ENCODE assay signal across 23 mouse cellular contexts in the genomic region with DNA sequence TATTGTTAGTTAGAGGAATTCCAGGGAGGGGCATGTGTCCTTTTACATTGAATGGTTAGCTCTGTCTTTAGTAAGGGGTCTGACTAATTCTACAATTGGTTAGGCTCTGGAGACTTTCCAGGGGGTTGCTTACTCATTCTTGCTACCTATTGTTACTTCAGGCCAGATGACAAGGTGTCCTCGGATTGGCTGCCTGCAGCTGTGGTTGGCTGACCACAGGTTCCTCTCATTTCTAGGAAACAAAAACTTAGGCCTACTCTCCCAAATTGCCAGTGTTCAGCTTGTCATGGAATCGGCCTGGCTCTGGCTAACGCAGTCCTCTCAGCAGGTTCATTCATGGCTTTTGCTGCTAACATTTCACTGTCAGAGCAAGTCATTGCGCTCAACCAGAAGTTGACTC. TPM values are rescaled to one million over a fixed set of nuclear protein-coding genes. Genes with fewer than 3 reads are reported as not detected.
DNase-seq lines count a peak whose midpoint lies in the region; ATAC-seq and TF ChIP-seq lines count a peak whose summit lies in the region.
"Had no signal": no experiment of that assay in that cellular context is flagged by ENCODE, and none has a peak within 500 bp of the region (broad histone marks: within the 10 kb centered on the region; RNA-seq: fewer than 3 reads in every experiment).

No protein-coding gene starts in this region.

- no peak overlapping the region for H3K4me2 ChIP-seq in midbrain, embryonic 11.5 days
- H3K4me2 ChIP-seq: embryonic facial prominence, embryonic 12.5 days; embryonic facial prominence, embryonic 15.5 days; heart, embryonic 11.5 days; hindbrain, embryonic 12.5 days; hindbrain, embryonic 15.5 days; intestine, embryonic 15.5 days had no signal

- intact Hi-C loops in heart, adult 2 months (cut with DNase I), result no loop called here

- H3K79me2 ChIP-seq in heart, adult 2 months (replicated peaks; ENCODE audit: control insufficient read depth, insufficient read depth, low read length), result no peaks in the 10 kb centered on the region

- H3K4me3 ChIP-seq in heart, adult 2 months, result no peak overlapping the region
- H3K4me3 ChIP-seq in midbrain, embryonic 11.5 days (ENCODE audit: low read depth, low read length), result no peak overlapping the region
- H3K4me3 ChIP-seq: embryonic facial prominence, embryonic 12.5 days; embryonic facial prominence, embryonic 15.5 days; hindbrain, embryonic 12.5 days; hindbrain, embryonic 15.5 days; intestine, embryonic 15.5 days had no signal

- H3K27me3 ChIP-seq in heart, adult 2 months (ENCODE audit: control insufficient read depth, insufficient read depth, low read length), result no peaks in the 10 kb centered on the region
- no peaks in the 10 kb centered on the region for H3K27me3 ChIP-seq in midbrain, embryonic 11.5 days (ENCODE audit: control insufficient read depth, insufficient read depth, low read length)
- H3K27me3 ChIP-seq: embryonic facial prominence, embryonic 12.5 days; embryonic facial prominence, embryonic 15.5 days; hindbrain, embryonic 12.5 days; hindbrain, embryonic 15.5 days; intestine, embryonic 15.5 days had no signal

- H3K27ac ChIP-seq in heart, adult 2 months, result no peak overlapping the region
- H3K27ac ChIP-seq in midbrain, embryonic 11.5 days (ENCODE audit: low read depth, low read length), result no peak overlapping the region
- H3K27ac ChIP-seq: embryonic facial prominence, embryonic 12.5 days; embryonic facial prominence, embryonic 15.5 days; hindbrain, embryonic 12.5 days; hindbrain, embryonic 15.5 days; intestine, embryonic 15.5 days had no signal

- WGBS in heart, adult 2 months, result 69% methylated on average over 4 of the region's 4 CpGs
- WGBS in midbrain, embryonic 11.5 days, result 75% methylated on average over 4 of the region's 4 CpGs

- H3K36me3 ChIP-seq in heart, adult 2 months (ENCODE audit: control insufficient read depth, insufficient read depth, low read length), result no peaks in the 10 kb centered on the region
- no peaks in the 10 kb centered on the region for H3K36me3 ChIP-seq in midbrain, embryonic 11.5 days (ENCODE audit: control insufficient read depth, insufficient read depth, low read length)
- H3K36me3 ChIP-seq: embryonic facial prominence, embryonic 12.5 days; embryonic facial prominence, embryonic 15.5 days; hindbrain, embryonic 12.5 days; hindbrain, embryonic 15.5 days; intestine, embryonic 15.5 days had no signal

- no peak for TF ChIP-seq CTCF in heart, adult 2 months (IDR thresholded peaks at IDR 0.05)

- peak; percentile 12 for DNase-seq in MEL-GATA-1-ER (ENCODE audit: extremely low read depth, low read depth)
- peak; percentile 27 for DNase-seq in R1 (ENCODE audit: low read depth, low spot score)
- DNase-seq in B cell, adult 2 months, result no peak
- DNase-seq in heart, adult 2 months, result no peak
- no peak for DNase-seq in midbrain, embryonic 11.5 days (ENCODE audit: low spot score, missing footprints)
- DNase-seq: adrenal gland, postnatal 10 days; adrenal gland, postnatal 36 days; cerebellum, adult 18-20 months; cerebellum, adult 9-10 months; cerebellum, postnatal 14 days; forebrain, postnatal 0 days; gastrocnemius, postnatal 25 days; kidney, adult 11 months had no signal

- no peak for TF ChIP-seq EP300 in heart, adult 2 months (IDR thresholded peaks at IDR 0.05; ENCODE audit: insufficient read depth, low read depth, low read length)

- ATAC-seq in megakaryocyte, adult 5-6 weeks (ENCODE audit: poor library complexity, severe bottlenecking), result 0 out of 2 replicates have a peak, but pooled peaks have one; percentile 24
- no peak for ATAC-seq in midbrain, embryonic 11.5 days (ENCODE audit: low FRiP score)
- ATAC-seq: activated CD4-positive, CD25-positive, alpha-beta regulatory T cell, adult 4 months; CD4-positive, CD25-positive, alpha-beta regulatory T cell, adult 4 months; forebrain, embryonic 14.5 days; forebrain, postnatal 0 days; intestine, embryonic 15.5 days had no signal

- H3K9ac ChIP-seq in heart, adult 2 months (ENCODE audit: low read depth, low read length), result no peak overlapping the region
- H3K9ac ChIP-seq in midbrain, embryonic 11.5 days (ENCODE audit: low read length), result no peak overlapping the region
- H3K9ac ChIP-seq: embryonic facial prominence, embryonic 12.5 days; embryonic facial prominence, embryonic 15.5 days; forebrain, postnatal 0 days; hindbrain, embryonic 12.5 days; hindbrain, embryonic 15.5 days; intestine, embryonic 15.5 days had no signal

- TF ChIP-seq POLR2A in heart, adult 2 months (IDR thresholded peaks at IDR 0.05; ENCODE audit: insufficient read depth, low read depth, low read length), result no peak

- no peaks in the 10 kb centered on the region for H3K4me1 ChIP-seq in heart, adult 2 months (ENCODE audit: control insufficient read depth, insufficient read depth, low read length)
- no peaks in the 10 kb centered on the region for H3K4me1 ChIP-seq in midbrain, embryonic 11.5 days (ENCODE audit: control insufficient read depth, insufficient read depth, low read length)
- H3K4me1 ChIP-seq: embryonic facial prominence, embryonic 12.5 days; embryonic facial prominence, embryonic 15.5 days; hindbrain, embryonic 12.5 days; hindbrain, embryonic 15.5 days; intestine, embryonic 15.5 days had no signal

- no peaks in the 10 kb centered on the region for H3K9me3 ChIP-seq in midbrain, embryonic 11.5 days (ENCODE audit: control insufficient read depth, low read length)
- H3K9me3 ChIP-seq: embryonic facial prominence, embryonic 12.5 days; embryonic facial prominence, embryonic 15.5 days; hindbrain, embryonic 12.5 days; hindbrain, embryonic 15.5 days; intestine, embryonic 15.5 days had no signal

RNA-seq across cellular contexts. Expression of a gene that starts 31.8 kb away (rescaled TPM):
- 16.2 and 22.1 TPM in 2 replicates for total RNA-seq in megakaryocyte, adult 5-6 weeks (2015)
- 7.0 and 9.4 TPM in 2 replicates for total RNA-seq in megakaryocyte, adult 5-6 weeks (2017)
- total RNA-seq in heart, adult 2 months (2021), result 10 to 100 TPM; 12.5 to 16.0 TPM
- polyA plus RNA-seq in heart, adult 2 months (2012; rRNA removed), result 9.0 and 22.4 TPM in 2 replicates
- polyA plus RNA-seq in midbrain, embryonic 11.5 days (2014; fragmentation: Nextera tagmentation; extraction: Ambion mirVana), result 18.3 and 22.8 TPM in 2 replicates

Comparison
In these comparisons a context has a peak if more than half of its experiments do, and no peak if none do; other contexts are left out.
1. DNase-seq: peak in MEL-GATA-1-ER (single experiment) and R1 (single experiment); none in B cell, adult 2 months (0 of 2), heart, adult 2 months (0 of 2) and midbrain, embryonic 11.5 days (single experiment).